Mouse (Mus musculus): ENCODE results near the gene Eml4. TPM values are rescaled to one million over a fixed set of nuclear protein-coding genes. Genes with fewer than 3 reads are reported as not detected.
A peak's percentile ranks its signal among the peaks of the same experiment; 100 is the strongest.

Gene Eml4
- polyA plus RNA-seq, 1 experiment from 2014 or later: 4.7 TPM

DNA sequence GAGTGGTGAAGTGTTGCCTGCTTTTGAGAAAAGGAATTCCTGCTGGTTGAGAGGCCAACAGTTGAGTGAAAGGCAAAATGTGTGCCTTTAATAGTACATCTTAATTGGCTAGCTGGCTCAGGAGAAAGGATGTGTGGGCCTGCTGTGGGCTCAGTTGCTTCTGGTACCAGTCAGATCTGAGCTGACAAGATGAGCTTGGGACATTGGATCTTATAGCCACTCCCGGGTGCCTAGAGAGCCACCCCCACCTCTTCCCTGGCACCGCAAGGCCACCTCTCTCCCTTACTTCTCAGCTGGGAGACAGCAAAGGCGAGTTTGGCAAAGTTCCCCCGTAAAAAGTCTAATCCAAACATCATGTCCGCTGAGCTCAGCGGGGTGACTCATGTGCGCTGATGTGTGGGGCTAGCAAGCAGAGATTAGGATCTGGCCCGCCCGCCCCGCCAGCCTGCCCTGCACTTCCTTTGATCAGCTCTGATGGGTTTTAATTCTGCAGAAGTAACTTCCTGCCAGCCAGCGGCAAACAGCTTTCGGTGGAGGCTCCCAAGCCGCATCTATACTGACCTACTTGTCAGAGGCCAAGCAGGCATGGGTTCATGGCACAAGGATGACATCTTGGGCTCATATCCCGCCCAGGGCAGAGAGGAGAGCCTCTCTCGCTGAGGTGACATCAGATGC, 38.4 kb upstream of the Eml4 start:
- Histone ChIP-seq H3K36me3 (ENCODE audit: control insufficient read depth, insufficient read depth) (no peaks in the 10 kb centered on the region), H3K4me1 (ENCODE audit: control insufficient read depth, low read depth, low read length) (peaks cover 4% of the 10 kb centered on the region), H3K4me2 (ENCODE audit: low read depth, low read length) (no peak overlapping the region), H3K9me3 (replicated peaks; ENCODE audit: control insufficient read depth, low read length) (no peaks in the 10 kb centered on the region), H3K27ac (ENCODE audit: low read length) (no peak overlapping the region), H3K9ac (ENCODE audit: low read depth, low read length) (peak overlapping the region; percentile 28; the same call in 1 of the 2 replicates), H3K27me3 (ENCODE audit: control insufficient read depth, insufficient read depth, low read depth, low read length) (no peaks in the 10 kb centered on the region; the same call in 1 of the 2 replicates), H3K4me3 (ENCODE audit: low read depth, low read length) (0 out of 2 replicates have a peak overlapping the region, but pooled peaks have one; percentile 6)
- 3% methylated on average over 15 of the region's 15 CpGs for WGBS (ENCODE audit: insufficient replicate concordance)
- no peak for ATAC-seq (ENCODE audit: low read depth)

DNA sequence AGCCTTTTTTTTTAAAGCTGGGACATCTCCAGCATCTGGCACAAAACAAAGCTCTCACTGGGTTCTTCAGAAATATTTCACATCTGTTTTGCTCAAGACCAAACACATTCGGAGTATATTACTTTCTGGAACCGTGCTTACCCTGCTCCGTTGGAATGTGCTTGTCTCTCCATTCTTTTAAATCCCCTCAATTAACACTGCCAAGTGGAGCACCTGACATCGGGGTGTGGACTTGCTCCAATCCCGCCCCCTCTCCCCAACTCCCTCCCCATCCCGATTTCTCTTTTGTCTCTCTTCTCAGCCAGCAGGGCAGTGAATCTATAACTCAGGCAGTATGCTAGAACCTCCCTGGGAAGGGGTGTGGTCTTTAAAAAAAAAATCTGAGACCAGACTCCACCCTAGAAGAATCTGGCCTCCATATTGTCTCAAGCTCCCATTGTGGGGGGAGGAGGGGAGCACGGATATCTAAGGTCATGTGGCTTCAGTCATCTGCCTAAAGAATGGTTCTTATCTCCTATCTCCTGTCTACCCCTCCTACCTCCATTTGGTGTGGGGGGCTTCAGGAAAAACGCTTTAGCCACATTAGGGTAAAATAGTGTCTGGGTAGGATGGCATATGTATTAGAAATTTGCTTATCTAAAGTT, 37.6 kb upstream of the Eml4 start:
- ATAC-seq (ENCODE audit: low read depth): no peak
- Histone ChIP-seq H3K4me3 (ENCODE audit: low read depth, low read length) (no peak overlapping the region), H3K4me1 (ENCODE audit: control insufficient read depth, low read depth, low read length) (peaks cover 2% of the 10 kb centered on the region), H3K27ac (ENCODE audit: low read length) (no peak overlapping the region), H3K36me3 (ENCODE audit: control insufficient read depth, insufficient read depth) (no peaks in the 10 kb centered on the region), H3K9ac (ENCODE audit: low read depth, low read length) (no peak overlapping the region), H3K4me2 (ENCODE audit: low read depth, low read length) (no peak overlapping the region), H3K9me3 (replicated peaks; ENCODE audit: control insufficient read depth, low read length) (no peaks in the 10 kb centered on the region), H3K27me3 (ENCODE audit: control insufficient read depth, insufficient read depth, low read depth, low read length) (no peaks in the 10 kb centered on the region; the same call in 1 of the 2 replicates)
- 33% methylated on average over 8 of the region's 8 CpGs for WGBS (ENCODE audit: insufficient replicate concordance)

DNA sequence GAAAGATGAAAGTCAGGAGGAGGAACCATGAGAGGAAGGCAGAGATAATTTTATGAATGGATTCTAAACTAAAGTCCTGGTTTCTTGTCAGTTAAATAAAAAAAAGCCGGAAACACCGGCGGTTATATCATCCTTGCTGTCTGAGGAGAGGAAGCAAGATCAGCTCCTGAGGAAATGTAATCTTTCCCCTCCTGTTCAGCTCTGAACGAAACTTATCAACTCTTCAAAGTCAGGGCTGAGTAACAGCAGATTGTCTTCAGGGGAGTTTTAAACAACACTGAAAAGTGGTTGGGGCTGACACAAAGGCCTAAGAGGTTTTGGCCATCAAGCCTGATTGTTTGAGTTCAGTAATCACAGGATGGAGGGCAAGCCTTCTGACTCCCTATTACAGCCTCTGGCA, 35.3 kb upstream of the Eml4 start:
- no peaks in the 10 kb centered on the region for H3K36me3 ChIP-seq (ENCODE audit: control insufficient read depth, insufficient read depth)
- ATAC-seq (ENCODE audit: low read depth): no peak
- no peak overlapping the region for H3K4me3 ChIP-seq (ENCODE audit: low read depth, low read length)
- H3K27ac ChIP-seq (ENCODE audit: low read length): no peak overlapping the region
- WGBS (ENCODE audit: insufficient replicate concordance): 13% methylated on average over 4 of the region's 4 CpGs
- peaks cover 2% of the 10 kb centered on the region for H3K4me1 ChIP-seq (ENCODE audit: control insufficient read depth, low read depth, low read length)
- no peak overlapping the region for H3K9ac ChIP-seq (ENCODE audit: low read depth, low read length)
- H3K9me3 ChIP-seq (replicated peaks; ENCODE audit: control insufficient read depth, low read length): no peaks in the 10 kb centered on the region
- H3K27me3 ChIP-seq (ENCODE audit: control insufficient read depth, insufficient read depth, low read depth, low read length): no peaks in the 10 kb centered on the region; the same call in 1 of the 2 replicates
- no peak overlapping the region for H3K4me2 ChIP-seq (ENCODE audit: low read depth, low read length)

DNA sequence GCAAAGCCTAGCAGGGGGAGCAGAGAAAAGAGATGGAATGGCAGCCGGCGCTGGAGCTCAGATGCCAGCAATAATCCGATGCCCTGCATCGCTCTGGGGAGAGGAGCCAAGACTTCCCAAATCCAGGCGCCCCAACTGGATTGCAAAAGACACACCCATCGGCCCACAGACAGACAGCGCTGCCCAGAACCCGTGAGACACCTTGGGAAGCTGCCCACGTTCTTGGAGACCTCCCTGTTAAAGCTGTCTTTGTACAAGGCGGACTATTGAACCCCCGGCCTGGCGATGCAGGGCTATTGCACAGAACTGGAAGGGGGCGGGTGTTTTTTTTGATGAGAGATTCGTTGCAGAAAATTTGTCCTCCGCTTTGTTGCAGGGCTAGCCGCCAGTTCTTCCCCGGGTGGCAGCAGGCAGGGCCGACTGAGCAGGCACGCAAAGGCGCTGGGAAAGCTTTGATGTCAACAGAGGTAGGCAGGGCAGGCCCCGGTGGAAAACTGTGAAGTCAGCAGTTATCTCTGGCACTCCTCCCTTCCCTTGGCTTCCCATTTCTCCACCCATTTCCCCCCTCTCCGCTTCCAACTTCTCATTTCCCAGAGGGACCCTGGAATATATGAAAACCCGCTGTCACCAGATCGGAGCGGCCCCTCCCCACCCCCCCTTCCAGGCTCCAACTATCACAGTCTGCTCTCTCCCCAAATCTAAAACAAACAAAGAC, 28.0 kb upstream of the Eml4 start:
- Histone ChIP-seq H3K27ac (ENCODE audit: low read length) (peak overlapping the region; percentile 77), H3K4me3 (ENCODE audit: low read depth, low read length) (peak overlapping the region; percentile 21), H3K27me3 (ENCODE audit: control insufficient read depth, insufficient read depth, low read depth, low read length) (no peaks in the 10 kb centered on the region), H3K9me3 (replicated peaks; ENCODE audit: control insufficient read depth, low read length) (no peaks in the 10 kb centered on the region), H3K36me3 (ENCODE audit: control insufficient read depth, insufficient read depth) (no peaks in the 10 kb centered on the region), H3K4me1 (ENCODE audit: control insufficient read depth, low read depth, low read length) (peaks cover 6% of the 10 kb centered on the region), H3K9ac (ENCODE audit: low read depth, low read length) (peak overlapping the region; percentile 16; the same call in 1 of the 2 replicates), H3K4me2 (ENCODE audit: low read depth, low read length) (peak overlapping the region; percentile 44)
- ATAC-seq (ENCODE audit: low read depth): peak; percentile 49
- 25% methylated on average over 25 of the region's 25 CpGs for WGBS (ENCODE audit: insufficient replicate concordance)

DNA sequence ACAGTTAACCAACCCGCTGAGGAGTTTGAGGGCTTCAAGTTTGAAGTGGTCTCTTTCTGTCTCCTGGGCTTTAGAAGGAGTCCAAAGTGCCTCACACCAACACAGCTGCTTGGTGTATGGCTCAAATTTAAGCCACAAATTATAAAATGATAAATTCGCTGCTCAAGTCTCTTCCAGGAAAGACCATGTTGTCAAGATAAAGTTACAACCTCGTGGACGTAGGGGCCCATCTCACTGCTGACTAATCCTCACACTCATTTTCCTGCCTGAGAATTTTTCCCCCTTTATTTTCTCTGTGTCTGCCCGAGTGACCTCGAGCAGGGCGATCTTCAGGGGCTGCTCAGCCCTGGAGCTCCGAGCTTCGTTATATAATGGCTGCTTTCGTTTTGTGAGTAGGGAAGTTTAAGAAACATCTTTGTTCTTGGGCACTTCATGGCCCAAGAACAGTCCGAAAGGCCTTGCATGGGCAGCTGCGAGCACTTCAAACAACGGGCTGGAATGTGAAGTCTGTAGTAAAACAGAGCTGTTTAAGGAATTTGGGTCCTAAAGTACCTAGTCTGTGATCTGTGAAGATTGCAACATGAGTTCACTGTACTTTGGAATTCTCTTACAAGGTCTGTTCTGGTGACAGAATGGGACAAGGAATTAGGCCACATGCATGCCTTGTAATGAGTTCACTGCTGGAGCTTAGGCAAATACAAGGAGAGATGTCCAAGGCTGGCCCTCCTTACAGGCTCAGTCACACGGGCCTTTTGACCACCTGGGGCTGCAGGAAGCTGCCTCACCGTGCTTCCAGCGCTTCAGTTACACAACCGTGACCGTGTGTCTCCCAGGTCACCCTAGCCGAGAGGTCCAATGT, 27.1 kb upstream of the Eml4 start:
- Histone ChIP-seq H3K4me1 (ENCODE audit: control insufficient read depth, low read depth, low read length) (peaks cover 6% of the 10 kb centered on the region), H3K9me3 (replicated peaks; ENCODE audit: control insufficient read depth, low read length) (no peaks in the 10 kb centered on the region), H3K4me3 (ENCODE audit: low read depth, low read length) (no peak overlapping the region), H3K4me2 (ENCODE audit: low read depth, low read length) (peak overlapping the region; percentile 44), H3K9ac (ENCODE audit: low read depth, low read length) (no peak overlapping the region), H3K27me3 (ENCODE audit: control insufficient read depth, insufficient read depth, low read depth, low read length) (no peaks in the 10 kb centered on the region), H3K36me3 (ENCODE audit: control insufficient read depth, insufficient read depth) (no peaks in the 10 kb centered on the region), H3K27ac (ENCODE audit: low read length) (peak overlapping the region; percentile 77)
- peak; percentile 67 for ATAC-seq (ENCODE audit: low read depth)
- 27% methylated on average over 19 of the region's 19 CpGs for WGBS (ENCODE audit: insufficient replicate concordance)

DNA sequence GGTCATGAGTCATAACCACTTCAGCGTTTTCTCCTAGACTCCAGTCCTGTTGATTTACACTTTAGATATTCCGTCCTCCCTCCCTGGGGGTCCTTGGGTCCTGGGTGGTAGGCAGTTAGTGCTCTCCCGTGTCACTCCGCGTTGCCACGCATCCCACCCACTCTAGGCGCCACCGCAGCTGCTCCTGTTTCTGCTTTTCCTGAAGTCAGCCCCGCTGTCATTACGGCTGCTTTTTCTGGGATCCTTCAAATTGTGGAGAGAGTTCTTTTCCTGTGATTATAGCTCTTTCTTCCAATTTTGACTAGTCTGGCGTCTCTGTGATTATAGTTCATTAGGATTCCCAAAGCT, 26.5 kb upstream of the Eml4 start:
- ATAC-seq (ENCODE audit: low read depth): no peak
- 70% methylated on average over 11 of the region's 11 CpGs for WGBS (ENCODE audit: insufficient replicate concordance)
- Histone ChIP-seq H3K9ac (ENCODE audit: low read depth, low read length) (no peak overlapping the region), H3K4me3 (ENCODE audit: low read depth, low read length) (no peak overlapping the region), H3K27me3 (ENCODE audit: control insufficient read depth, insufficient read depth, low read depth, low read length) (no peaks in the 10 kb centered on the region), H3K36me3 (ENCODE audit: control insufficient read depth, insufficient read depth) (no peaks in the 10 kb centered on the region), H3K4me2 (ENCODE audit: low read depth, low read length) (no peak overlapping the region; the same call in 1 of the 2 replicates), H3K9me3 (replicated peaks; ENCODE audit: control insufficient read depth, low read length) (no peaks in the 10 kb centered on the region), H3K27ac (ENCODE audit: low read length) (0 out of 2 replicates have a peak overlapping the region, but pooled peaks have one; percentile 77), H3K4me1 (ENCODE audit: control insufficient read depth, low read depth, low read length) (peaks cover 6% of the 10 kb centered on the region)

DNA sequence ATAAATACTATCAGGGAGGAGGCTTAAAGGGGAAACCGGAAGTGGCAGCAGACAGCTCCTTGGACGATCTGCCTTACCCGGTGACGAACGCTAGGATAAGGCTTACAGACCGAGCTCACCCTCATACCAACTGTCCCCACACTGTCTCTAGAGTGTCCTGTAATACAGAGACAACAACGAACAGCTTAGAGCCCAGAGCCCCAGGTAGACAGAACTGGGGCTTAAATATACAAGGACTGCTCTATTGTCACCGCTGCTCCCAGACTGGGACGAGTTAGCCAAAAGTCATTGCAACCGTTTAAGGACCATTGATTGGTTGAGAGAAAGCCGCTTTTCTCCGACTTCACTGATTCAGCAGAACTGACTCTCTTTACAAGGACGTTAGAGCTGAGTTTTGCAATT, 15.5 kb upstream of the Eml4 start:
- H3K36me3 ChIP-seq (ENCODE audit: control insufficient read depth, insufficient read depth): no peaks in the 10 kb centered on the region
- no peaks in the 10 kb centered on the region for H3K9me3 ChIP-seq (replicated peaks; ENCODE audit: control insufficient read depth, low read length)
- H3K4me2 ChIP-seq (ENCODE audit: low read depth, low read length): peak overlapping the region; percentile 50
- 25% methylated on average over 13 of the region's 13 CpGs for WGBS (ENCODE audit: insufficient replicate concordance)
- H3K27ac ChIP-seq (ENCODE audit: low read length): no peak overlapping the region
- H3K27me3 ChIP-seq (ENCODE audit: control insufficient read depth, insufficient read depth, low read depth, low read length): no peaks in the 10 kb centered on the region
- no peak overlapping the region for H3K9ac ChIP-seq (ENCODE audit: low read depth, low read length)
- no peaks in the 10 kb centered on the region for H3K4me1 ChIP-seq (ENCODE audit: control insufficient read depth, low read depth, low read length)
- peak overlapping the region; percentile 29 for H3K4me3 ChIP-seq (ENCODE audit: low read depth, low read length)
- no peak for ATAC-seq (ENCODE audit: low read depth)

DNA sequence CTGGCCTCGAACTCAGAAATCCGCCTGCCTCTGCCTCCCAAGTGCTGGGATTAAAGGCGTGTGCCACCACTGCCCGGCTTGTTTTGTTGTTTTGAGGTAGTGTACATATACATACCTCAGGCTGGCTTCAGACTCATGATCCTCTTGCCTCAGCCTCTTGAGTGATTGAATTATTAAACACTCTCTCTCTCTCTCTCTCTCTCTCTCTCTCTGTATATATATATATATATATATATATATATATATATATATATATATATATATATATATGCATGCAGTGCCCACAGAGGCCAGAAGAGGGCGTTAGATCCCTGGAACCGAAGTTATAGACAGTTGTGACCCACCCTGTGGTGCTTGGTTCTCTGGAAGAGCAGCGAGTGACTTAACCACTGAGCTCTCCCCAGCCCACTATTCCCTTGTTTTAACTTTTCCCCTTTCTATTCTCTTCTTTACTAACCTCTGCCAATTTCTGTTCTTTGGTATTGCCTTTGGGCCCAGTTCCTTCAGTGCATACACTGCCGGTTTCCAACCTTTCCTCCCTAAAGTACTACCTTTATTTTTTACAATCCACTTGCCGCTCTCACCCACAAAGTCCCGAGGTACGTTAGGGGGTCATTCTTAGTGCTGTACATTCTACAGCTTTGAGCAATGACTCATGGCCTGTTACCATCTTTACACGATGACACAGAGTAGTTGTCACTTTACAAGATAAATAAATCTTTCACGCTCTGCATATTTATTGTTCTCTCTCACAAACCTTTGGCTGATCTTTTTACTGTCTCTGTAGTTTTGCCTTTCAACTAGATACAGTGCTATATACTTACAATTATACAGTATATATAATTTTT, 13.5 kb upstream of the Eml4 start:
- Histone ChIP-seq H3K27me3 (ENCODE audit: control insufficient read depth, insufficient read depth, low read depth, low read length) (no peaks in the 10 kb centered on the region), H3K27ac (ENCODE audit: low read length) (no peak overlapping the region), H3K9ac (ENCODE audit: low read depth, low read length) (no peak overlapping the region), H3K4me1 (ENCODE audit: control insufficient read depth, low read depth, low read length) (no peaks in the 10 kb centered on the region), H3K9me3 (replicated peaks; ENCODE audit: control insufficient read depth, low read length) (no peaks in the 10 kb centered on the region), H3K4me3 (ENCODE audit: low read depth, low read length) (no peak overlapping the region), H3K36me3 (ENCODE audit: control insufficient read depth, insufficient read depth) (no peaks in the 10 kb centered on the region), H3K4me2 (ENCODE audit: low read depth, low read length) (no peak overlapping the region)
- no peak for ATAC-seq (ENCODE audit: low read depth)
- 57% methylated on average over 13 of the region's 13 CpGs for WGBS (ENCODE audit: insufficient replicate concordance)
